Mouse (Mus musculus): ENCODE measurements at regions not wholly inside any gene's neighbourhood (a gene's known extent, or its start where the extent isn't known, plus 50 kb on each side); places are given as distances from the start of the nearest gene placed in this dataset.
A peak's percentile ranks its signal among the peaks of the same experiment; 100 is the strongest.

DNA sequence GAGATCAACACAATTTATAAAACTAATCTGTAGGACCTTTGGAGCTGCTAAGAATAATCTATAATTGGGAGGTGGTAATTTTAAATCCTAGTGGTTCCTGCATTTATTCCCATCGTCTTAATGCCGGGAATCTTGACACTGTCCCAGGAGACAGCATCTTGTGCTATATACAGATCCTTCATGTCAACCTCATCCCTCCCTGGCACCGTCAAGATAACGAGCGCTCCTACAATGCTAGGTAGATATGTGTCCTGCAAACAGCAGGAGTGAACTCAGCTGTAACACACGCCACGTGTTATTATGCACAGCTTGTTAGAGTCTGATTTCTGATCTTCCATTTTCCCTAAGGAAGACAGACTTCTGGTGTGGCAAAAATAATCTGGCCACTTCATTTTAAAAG lies 237.0 kb upstream of the Cnr1 start:
- Histone ChIP-seq H3K27me3 (ENCODE audit: control insufficient read depth, insufficient read depth, low read length) (no peaks in the 10 kb centered on the region), H3K27ac (ENCODE audit: insufficient read depth, low read depth, low read length) (no peak overlapping the region), H3K4me1 (ENCODE audit: control insufficient read depth, insufficient read depth, insufficient read length, low read length) (no peaks in the 10 kb centered on the region), H3K4me3 (ENCODE audit: low read depth, low read length) (no peak overlapping the region), H3K36me3 (ENCODE audit: control insufficient read depth, insufficient read depth, low read length) (no peaks in the 10 kb centered on the region)
- 75% methylated on average over 7 of the region's 7 CpGs for WGBS
- TF ChIP-seq POLR2A (IDR thresholded peaks at IDR 0.05; ENCODE audit: low read depth, low read length): no peak
- no peak for TF ChIP-seq CTCF (IDR thresholded peaks at IDR 0.05; ENCODE audit: extremely low read depth, insufficient read length, insufficient replicate concordance, low read depth, low read length)

DNA sequence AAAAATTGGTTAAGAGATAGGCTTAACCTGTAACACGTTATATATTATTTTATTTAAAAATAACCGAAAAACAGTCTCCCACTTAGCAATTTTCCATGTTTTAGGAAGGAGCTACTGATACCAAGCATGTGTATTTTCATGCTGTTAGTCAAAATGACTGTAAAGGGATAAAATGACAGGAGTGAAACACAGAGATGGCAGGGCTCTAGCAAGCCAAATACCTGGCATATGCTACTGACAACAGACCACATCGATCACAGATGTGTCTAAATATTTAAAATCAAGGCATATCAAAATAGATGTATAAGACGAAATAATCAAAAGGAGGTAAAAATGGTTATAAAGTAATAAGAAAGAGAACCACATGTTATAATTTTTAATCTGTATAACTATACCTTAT lies 231.0 kb upstream of the Cnr1 start:
- Histone ChIP-seq H3K27ac (ENCODE audit: insufficient read depth, low read depth, low read length) (no peak overlapping the region), H3K4me3 (ENCODE audit: low read depth, low read length) (no peak overlapping the region), H3K4me1 (ENCODE audit: control insufficient read depth, insufficient read depth, insufficient read length, low read length) (no peaks in the 10 kb centered on the region), H3K36me3 (ENCODE audit: control insufficient read depth, insufficient read depth, low read length) (no peaks in the 10 kb centered on the region), H3K27me3 (ENCODE audit: control insufficient read depth, insufficient read depth, low read length) (no peaks in the 10 kb centered on the region)
- no peak for TF ChIP-seq CTCF (IDR thresholded peaks at IDR 0.05; ENCODE audit: extremely low read depth, insufficient read length, insufficient replicate concordance, low read depth, low read length)
- TF ChIP-seq POLR2A (IDR thresholded peaks at IDR 0.05; ENCODE audit: low read depth, low read length): no peak
- 87% methylated on average over 4 of the region's 4 CpGs for WGBS

DNA sequence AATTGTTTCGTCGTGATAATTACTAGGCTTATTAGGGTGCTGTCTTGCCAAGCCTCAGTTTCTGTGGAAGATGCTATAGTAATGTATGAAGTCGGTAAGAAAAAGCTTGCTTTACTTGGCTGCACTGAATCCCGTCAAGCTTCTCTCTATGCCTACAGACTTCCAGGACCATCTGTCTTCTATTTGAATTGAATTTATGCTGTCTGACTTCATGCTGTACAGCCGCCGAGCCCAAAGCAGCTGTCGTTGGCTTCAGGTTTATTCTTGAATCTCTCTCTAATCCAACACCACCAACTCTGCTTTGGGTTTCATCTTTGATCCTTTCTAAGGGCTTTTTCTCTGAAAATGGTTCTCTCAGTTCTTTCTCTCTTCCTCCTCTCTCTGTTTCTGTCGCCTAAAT lies 227.4 kb upstream of the Cnr1 start:
- Histone ChIP-seq H3K27ac (ENCODE audit: insufficient read depth, low read depth, low read length) (no peak overlapping the region), H3K4me3 (ENCODE audit: low read depth, low read length) (no peak overlapping the region), H3K36me3 (ENCODE audit: control insufficient read depth, insufficient read depth, low read length) (no peaks in the 10 kb centered on the region), H3K4me1 (ENCODE audit: control insufficient read depth, insufficient read depth, insufficient read length, low read length) (no peaks in the 10 kb centered on the region), H3K27me3 (ENCODE audit: control insufficient read depth, insufficient read depth, low read length) (no peaks in the 10 kb centered on the region)
- WGBS: 85% methylated on average over 8 of the region's 8 CpGs
- no peak for TF ChIP-seq POLR2A (IDR thresholded peaks at IDR 0.05; ENCODE audit: low read depth, low read length)
- TF ChIP-seq CTCF (IDR thresholded peaks at IDR 0.05; ENCODE audit: extremely low read depth, insufficient read length, insufficient replicate concordance, low read depth, low read length): no peak

DNA sequence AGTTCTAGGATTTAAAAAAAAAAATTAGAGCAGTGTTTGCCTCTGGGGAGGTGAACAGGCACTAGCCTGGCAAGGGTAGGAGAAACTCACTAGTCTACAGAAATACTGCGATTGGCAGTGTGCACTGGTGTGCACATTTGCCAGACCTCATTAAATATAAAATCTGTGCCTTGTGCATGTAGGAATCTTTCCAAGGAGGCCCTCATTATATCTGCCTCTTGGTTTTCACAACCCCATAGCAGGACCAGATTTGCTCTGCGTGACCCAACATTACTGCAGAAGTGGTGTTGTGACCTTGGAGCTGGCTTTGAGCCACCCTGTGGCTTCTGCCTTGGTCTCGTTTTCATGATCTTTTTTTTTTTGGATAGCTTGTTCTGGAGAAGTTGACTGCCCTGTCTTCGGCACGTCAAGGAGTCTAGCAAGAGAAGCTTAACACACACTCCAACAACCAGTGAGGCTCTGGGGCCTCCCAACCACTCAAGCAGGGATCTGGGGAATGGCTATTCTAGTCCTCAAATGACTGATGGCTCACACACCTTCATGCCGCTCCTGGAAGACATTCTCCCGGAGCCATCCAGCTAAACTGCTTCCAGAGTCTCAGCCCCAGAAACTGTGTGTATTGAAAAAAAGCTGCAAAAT lies 222.2 kb upstream of the Cnr1 start:
- H3K4me1 ChIP-seq (ENCODE audit: control insufficient read depth, insufficient read depth, insufficient read length, low read length): no peaks in the 10 kb centered on the region
- H3K36me3 ChIP-seq (ENCODE audit: control insufficient read depth, insufficient read depth, low read length): no peaks in the 10 kb centered on the region
- TF ChIP-seq CTCF (IDR thresholded peaks at IDR 0.05; ENCODE audit: extremely low read depth, insufficient read length, insufficient replicate concordance, low read depth, low read length): no peak
- no peak for TF ChIP-seq POLR2A (IDR thresholded peaks at IDR 0.05; ENCODE audit: low read depth, low read length)
- no peak overlapping the region for H3K27ac ChIP-seq (ENCODE audit: insufficient read depth, low read depth, low read length)
- 79% methylated on average over 7 of the region's 7 CpGs for WGBS
- no peak overlapping the region for H3K4me3 ChIP-seq (ENCODE audit: low read depth, low read length)
- no peaks in the 10 kb centered on the region for H3K27me3 ChIP-seq (ENCODE audit: control insufficient read depth, insufficient read depth, low read length)

DNA sequence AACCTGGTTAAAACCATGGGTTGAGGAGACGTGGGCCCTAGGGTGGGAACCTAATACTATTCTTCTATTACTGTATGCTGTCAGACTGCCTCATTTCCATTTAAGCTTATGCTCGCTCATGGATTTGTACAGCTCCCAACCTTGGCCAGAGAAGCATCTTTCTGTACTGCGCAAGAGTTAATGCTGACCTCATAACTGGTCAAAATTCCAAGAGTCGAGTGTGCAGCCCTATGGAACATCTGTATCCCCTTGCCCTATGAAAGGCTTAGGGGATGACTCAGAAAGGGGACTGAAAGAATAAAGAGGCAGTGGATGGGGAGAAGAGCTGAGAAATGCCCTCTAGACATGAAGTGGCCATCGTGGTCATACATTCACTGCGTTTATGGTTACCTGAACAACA lies 218.7 kb upstream of the Cnr1 start:
- Histone ChIP-seq H3K36me3 (ENCODE audit: control insufficient read depth, insufficient read depth, low read length) (no peaks in the 10 kb centered on the region), H3K27me3 (ENCODE audit: control insufficient read depth, insufficient read depth, low read length) (no peaks in the 10 kb centered on the region), H3K4me3 (ENCODE audit: low read depth, low read length) (no peak overlapping the region), H3K27ac (ENCODE audit: insufficient read depth, low read depth, low read length) (no peak overlapping the region), H3K4me1 (ENCODE audit: control insufficient read depth, insufficient read depth, insufficient read length, low read length) (no peaks in the 10 kb centered on the region)
- WGBS: 89% methylated on average over 6 of the region's 6 CpGs
- TF ChIP-seq POLR2A (IDR thresholded peaks at IDR 0.05; ENCODE audit: low read depth, low read length) (no peak), CTCF (IDR thresholded peaks at IDR 0.05; ENCODE audit: extremely low read depth, insufficient read length, insufficient replicate concordance, low read depth, low read length) (no peak)

DNA sequence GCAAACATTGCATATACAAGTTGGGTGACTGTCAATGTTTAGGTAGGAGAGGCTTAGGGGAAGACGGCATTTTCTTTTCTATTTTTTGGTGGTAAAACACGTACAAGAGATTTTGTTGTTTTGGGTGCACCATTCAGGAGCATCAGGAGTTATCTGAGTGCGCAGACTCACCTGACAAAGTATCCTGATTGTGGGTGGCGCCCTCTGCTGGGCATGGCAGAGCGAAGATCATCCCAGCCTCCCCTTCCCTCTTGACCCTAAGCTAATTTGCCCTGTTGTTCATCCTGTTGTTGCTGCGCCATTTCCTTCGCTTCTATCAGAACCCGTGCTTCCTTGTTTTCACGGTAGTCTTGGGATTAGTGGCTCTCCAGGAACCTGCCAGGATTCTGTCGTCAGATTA lies 217.6 kb upstream of the Cnr1 start:
- H3K27me3 ChIP-seq (ENCODE audit: control insufficient read depth, insufficient read depth, low read length): no peaks in the 10 kb centered on the region
- H3K27ac ChIP-seq (ENCODE audit: insufficient read depth, low read depth, low read length): no peak overlapping the region
- WGBS: 57% methylated on average over 10 of the region's 10 CpGs
- no peak for TF ChIP-seq POLR2A (IDR thresholded peaks at IDR 0.05; ENCODE audit: low read depth, low read length)
- TF ChIP-seq CTCF (IDR thresholded peaks at IDR 0.05; ENCODE audit: extremely low read depth, insufficient read length, insufficient replicate concordance, low read depth, low read length): peak; percentile 30; the same call in 1 of the 2 replicates
- H3K4me3 ChIP-seq (ENCODE audit: low read depth, low read length): no peak overlapping the region
- H3K4me1 ChIP-seq (ENCODE audit: control insufficient read depth, insufficient read depth, insufficient read length, low read length): no peaks in the 10 kb centered on the region
- H3K36me3 ChIP-seq (ENCODE audit: control insufficient read depth, insufficient read depth, low read length): no peaks in the 10 kb centered on the region

DNA sequence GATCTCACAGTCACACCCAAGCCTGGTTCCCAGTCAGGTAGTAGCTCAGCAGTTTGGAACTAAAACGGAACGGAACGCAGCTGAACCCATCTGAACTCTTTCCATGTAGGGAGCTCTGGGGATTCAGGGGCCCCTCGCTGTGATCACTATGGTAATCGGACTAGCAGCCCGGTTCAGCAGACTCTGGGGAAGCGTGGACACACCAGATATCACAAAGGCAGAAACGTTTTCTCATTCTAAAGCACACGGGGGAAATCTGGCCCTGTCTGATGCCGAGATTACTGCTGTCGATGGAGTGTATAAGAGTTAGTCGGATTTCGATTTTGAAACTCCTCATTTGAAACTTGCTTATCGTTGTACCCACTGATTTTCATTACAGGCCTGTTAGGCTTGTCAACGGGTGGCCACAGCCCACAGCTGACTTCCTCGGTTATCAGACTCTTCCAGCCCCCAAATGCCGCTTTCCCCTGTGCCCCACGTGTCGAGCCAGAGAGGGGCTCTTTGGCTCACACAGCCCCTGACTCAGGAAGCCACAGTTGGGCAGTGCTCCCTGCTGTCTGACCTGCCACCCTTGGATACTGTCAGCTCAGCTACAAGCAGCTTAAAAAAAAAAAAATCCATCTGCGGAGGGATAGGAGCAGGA lies 207.8 kb upstream of the Cnr1 start:
- no peaks in the 10 kb centered on the region for H3K27me3 ChIP-seq (ENCODE audit: control insufficient read depth, insufficient read depth, low read length)
- no peaks in the 10 kb centered on the region for H3K36me3 ChIP-seq (ENCODE audit: control insufficient read depth, insufficient read depth, low read length)
- no peak overlapping the region for H3K4me3 ChIP-seq (ENCODE audit: low read depth, low read length)
- H3K27ac ChIP-seq (ENCODE audit: insufficient read depth, low read depth, low read length): no peak overlapping the region
- no peaks in the 10 kb centered on the region for H3K4me1 ChIP-seq (ENCODE audit: control insufficient read depth, insufficient read depth, insufficient read length, low read length)
- no peak for TF ChIP-seq POLR2A (IDR thresholded peaks at IDR 0.05; ENCODE audit: low read depth, low read length)
- TF ChIP-seq CTCF (IDR thresholded peaks at IDR 0.05; ENCODE audit: extremely low read depth, insufficient read length, insufficient replicate concordance, low read depth, low read length): no peak
- WGBS: 48% methylated on average over 20 of the region's 20 CpGs

Data from small intestine, adult 2 months (tissue).